Mouse (Mus musculus): ENCODE measurements around the gene Omp.

Omp gene

DNA sequence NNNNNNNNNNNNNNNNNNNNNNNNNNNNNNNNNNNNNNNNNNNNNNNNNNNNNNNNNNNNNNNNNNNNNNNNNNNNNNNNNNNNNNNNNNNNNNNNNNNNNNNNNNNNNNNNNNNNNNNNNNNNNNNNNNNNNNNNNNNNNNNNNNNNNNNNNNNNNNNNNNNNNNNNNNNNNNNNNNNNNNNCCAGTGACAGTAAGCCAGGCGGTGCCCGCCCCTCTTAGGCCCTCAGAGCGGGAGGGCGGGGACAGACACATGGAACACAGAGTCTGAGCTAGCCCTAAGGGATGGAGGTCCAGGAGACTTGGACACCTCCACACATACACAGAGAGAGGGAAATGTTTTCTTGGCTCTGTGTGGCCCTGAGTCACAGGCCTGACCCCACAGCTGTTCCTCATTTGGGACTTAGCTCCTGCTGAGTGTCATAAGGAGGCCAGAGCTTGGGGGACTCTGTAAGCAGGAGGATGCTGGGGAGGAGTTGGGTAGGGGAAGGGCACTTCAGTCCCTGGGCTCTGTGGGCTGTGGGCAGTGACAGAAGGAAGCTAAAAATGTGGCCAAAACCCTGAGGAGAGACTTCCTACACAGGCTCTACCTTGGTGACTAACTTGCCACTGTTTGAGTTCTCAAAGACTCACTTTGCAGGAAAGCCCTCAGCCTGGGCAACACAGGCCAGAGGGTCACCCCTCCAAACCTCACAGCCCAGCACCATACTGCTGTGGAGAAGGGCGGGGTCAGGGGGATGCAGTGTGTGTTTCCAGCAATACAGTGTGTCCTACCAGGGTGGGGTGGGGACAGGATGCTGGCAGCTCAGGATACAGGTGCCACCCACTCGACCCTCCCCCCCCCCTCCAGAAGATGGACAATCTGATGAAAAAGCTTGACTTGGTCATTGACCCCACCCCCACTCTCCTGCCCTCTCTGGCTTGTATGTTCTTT is 26.1 kb upstream of the Omp start:
- DNase-seq (ENCODE audit: low spot score) = no peak

DNA sequence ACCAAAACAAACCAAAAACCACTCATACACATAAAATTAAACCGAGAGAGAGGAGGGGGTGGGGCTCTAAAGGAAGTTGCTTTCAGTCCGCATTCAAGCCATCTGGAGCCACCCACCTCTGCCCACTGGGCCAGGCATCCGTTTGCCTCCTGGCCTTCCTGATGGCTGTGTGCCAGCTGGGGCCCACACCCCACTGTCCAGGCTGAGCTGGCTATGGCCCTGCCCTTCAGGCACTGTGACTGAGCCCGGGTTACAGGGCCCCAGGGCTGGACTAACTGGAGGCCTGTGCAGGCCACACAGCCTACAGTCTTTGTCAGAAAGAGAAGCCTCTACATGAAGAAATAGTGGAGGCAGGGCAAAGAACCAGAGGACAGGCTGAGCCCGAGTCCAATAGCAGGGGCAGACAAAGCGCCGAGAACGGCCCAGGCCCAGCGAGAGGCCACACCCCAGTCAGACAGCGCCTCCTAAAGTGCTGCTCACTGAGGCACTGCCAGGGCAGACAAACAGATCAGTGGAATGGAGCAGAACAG is 19.8 kb upstream of the Omp start:
- peak; percentile 10 for DNase-seq (ENCODE audit: low spot score)

DNA sequence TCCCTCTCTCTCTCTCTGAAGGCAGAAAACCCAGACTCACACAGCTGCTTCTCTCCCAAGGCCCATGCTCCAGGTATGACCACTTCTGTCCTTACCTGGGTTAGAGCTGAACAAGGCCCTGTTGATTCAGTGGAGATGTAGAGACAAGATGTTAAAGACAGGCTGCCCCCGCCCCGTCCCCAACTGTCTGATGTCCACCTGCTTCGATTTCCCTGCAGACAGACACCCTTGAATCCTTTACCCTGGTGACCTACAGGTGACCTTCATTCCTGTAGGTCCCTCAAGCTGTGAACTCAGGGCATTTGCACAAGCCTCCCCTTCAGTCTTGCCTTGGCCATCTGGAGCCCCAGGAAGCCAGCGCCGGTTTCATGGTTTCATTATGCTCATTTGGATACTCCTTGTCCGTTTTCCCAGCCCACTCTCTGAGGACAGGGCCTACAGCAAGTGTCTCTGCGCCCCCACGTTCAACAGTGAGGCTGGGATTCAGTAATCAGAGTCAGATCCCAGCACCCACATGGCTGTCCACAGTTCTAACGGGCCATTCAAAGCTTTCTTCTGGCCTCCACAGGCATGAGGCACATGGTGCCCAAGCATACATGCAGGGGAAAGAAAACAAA is 19.2 kb upstream of the Omp start:
- no peak for DNase-seq (ENCODE audit: low spot score)

DNA sequence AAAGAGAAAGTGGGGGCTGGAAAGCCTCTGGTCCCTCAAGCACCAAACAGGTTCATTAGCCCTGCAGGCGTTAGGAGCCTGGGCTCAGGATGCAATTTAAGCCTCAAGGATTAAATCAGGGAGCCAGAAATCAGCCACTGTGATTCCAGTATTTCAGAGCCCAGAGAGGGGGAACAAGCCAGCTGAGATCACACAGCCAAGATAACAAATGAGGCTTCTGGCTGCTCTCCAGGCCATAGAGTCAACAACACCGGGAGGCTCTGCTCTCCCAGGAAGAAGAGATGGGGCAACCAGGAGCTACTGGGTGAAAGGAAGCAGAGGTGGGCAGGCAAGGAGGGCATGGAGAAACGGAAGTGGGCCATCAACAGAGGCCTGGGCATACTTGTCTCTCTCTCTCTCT is 18.4 kb upstream of the Omp start:
- DNase-seq (ENCODE audit: low spot score) = no peak

DNA sequence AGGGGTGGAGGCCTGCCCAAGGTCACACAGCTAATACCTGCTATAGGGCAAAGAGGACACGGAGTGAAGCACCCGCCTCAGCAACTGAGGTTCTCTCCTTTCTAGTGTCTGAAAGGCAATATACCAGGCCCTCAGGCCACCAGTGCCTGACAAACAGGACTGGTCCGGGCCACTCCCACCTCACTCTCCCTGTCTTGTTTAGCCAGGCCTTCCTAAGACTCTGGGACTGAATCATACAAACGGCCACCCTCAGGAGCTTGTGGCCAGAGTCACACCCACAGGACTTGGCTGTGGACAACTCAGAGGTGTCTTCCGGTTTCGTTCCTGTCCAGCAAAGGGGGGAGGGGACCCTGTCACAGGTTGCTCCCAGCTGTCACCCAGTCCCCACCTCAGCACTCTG is 16.9 kb upstream of the Omp start:
- DNase-seq (ENCODE audit: low spot score) = no peak

DNA sequence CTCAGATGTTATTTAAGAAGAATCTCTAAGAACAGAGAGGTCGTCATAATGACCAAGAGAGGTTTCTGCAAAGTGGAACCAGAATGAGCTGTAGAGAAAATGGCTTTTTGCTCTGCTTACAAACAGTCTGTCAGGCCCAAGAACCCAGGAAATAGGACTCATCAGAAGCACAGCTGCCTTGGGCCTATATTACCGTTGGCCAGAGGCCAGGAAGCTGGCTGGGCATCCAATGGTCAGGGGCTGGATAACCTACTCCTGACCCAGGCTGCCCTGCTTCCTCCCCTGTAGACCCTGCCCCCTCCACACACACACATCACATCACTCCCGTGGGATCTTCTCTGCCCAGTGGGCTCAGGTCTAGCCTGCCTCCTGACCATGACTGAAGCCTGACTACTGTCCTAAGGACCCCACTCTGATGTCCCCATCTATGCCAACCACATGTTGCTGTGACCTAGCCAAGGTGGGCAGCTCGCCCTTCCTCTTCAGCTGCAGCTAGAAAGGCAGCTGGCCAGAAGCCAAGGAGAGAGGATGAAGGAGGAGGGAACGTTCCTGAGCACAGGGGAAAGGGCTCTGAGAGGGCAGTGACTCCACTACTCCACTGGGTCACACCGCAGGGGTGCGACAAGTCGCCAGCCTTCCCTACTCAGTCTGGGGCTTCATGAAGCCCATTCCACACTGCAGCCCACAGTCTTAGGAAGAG is 14.9 kb upstream of the Omp start:
- no peak for DNase-seq (ENCODE audit: low spot score)

DNA sequence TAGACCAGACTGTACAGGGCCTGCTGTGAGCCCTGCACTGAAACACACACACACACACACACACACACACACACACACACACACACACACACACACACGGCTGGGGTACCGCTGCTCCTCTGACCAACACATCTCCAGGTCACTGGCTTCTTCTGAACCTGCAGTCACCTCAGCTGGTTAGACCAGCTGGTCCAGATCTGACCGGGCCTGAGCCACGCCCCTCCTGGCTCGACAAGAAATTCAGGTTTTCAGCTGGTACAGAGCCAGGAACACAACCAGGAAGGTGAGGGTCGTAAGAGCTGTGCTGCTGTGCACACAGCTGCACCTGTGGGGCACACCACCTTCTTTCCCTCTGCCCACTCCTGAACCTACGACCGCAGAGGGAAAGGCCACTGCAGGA is 13.2 kb upstream of the Omp start:
- no peak for DNase-seq (ENCODE audit: low spot score)

DNA sequence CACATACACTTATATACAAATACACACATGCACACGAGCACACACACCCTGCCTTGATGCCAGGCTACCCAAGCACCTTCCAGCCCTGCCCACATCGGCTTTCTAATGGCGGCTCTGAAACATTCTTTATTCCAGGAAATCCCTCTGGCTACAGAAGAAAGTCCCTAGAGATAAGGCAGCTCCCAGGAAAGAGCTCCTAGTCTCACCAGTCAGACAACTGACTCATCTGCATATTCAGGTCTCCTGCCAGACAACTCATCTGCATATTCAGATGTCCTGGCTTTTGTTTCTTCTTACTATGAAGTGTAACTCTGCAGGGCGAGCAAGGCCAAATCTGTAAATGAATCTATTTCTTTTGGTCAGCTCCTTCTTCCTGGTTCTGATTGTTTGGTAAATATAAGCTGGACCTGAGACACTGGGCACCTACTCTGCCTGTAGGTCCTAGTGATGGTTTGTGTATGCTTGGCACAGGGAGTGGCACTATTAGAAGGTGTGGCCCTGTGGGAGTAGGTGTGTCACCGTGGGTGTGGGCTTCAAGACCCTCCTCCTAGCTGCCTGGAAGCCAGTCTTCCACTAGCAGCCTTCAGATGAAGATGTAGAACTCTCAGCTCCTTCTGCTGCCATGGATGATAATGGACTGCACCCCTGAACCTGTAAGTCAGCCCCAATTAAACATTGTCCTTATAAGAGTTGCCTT is 12.5 kb upstream of the Omp start:
- no peak for DNase-seq (ENCODE audit: low spot score)

DNA sequence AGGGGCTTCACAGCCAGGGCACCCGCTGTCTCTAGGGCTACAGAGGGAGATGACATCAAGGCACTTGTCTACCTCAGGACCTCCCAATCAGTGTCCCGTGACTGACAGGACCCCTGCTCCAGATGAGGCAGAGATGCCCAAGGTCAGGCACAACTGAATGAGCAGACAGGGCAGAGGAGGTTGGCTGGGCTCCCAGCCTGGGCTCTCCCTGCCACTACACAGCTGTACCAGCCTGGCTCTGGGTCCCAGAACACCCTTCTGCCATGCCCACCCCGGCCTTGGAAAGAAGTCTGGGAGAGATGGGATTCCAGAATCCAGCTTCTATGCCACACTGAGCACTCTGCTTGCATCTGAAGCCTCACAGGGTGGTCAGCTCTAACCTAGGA is 11.0 kb upstream of the Omp start:
- no peak for DNase-seq (ENCODE audit: low spot score)

DNA sequence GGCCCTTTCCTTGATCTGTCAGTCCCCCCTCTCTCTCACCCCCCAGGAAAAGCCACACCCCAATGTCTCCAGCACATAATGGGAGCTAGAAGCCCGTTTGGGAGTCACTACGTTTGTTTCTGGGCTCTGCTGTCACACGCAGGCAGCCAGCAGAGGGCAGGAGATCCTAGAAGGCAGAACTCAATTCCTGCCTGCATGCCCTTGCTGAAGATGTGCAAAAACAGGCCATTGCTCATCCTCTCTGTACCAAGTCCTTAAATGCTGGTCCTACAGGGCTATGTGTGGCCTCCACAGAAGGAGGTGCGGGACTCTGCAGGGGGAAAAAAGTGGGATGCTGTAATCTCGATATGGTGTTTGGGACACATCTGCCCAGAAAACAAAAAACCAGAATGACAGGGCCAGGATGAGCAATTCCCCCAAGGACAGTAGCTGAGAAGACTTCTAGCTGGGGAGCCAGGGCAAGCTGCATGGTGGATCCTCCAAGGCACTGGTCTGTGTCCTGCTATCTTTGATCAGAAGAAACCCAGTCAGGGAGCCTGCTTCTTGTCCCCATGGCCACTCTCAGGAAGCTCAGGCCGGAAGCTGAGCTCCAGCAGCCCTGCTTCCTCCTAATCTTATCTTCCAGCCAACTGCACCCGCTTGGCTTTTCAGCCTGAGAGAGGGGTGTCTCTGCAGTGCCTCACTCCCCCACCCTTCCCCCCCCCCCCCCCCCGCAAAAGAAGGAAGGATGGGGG is 10.4 kb upstream of the Omp start:
- DNase-seq (ENCODE audit: low spot score) = peak; percentile 35

DNA sequence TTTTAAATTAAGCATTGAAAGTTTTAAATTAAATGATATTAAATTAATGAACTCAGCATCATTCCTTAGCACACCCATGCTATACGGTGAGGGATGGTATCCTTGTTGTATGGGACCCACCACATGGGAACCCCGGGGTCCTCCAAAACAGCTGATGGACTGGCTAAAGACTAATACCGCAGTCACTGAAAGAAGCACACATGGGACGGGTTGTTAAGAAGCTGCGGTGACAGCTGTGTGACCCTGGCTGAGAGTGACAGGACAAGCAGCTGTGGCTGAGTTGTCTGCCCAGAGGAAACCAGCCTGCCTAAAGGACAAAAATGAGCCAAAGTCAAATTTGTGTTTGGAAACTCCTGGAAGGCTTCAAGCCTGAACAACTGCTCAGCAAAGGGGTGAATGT is 8.6 kb upstream of the Omp start:
- no peak for DNase-seq (ENCODE audit: low spot score)

DNA sequence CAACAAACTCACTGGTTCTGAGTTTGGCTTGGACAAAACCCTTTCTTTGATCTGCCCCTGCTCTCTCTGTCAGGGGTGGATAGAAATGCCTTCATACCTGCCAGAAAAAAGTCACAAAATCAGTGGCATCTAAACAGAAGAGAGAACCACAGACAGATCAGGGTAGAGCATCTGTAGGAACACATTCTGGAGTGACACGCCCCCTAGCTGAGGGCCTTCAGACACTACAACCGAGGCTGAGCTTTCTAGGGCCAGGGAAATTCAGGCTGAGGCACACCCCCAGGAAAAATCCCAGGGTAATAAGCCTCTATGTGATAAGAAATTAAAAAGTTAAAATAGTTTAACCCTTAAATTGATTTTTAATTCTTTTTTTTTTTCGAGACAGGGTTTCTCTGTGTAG is 8.0 kb upstream of the Omp start:
- no peak for DNase-seq (ENCODE audit: low spot score)

DNA sequence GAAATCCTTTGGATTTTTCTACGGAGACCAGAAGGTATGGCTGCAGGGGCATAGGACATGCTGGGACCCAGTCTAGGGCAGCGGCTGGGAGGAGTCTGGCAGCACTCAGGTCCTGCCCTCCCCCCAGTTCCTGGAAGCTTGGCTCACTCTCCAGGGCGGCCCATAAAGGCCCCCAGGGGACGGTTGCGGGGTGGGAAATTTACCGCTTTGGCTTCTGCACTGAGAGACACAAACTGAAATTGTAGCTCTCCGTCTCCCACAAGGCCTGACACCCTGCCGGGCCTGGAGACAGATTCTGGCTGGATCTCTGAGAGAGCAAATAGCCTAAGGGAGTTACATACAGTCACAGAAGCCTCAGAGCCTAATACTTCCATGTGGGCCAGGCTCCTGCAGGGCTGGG is 7.1 kb upstream of the Omp start:
- DNase-seq (ENCODE audit: low spot score) = no peak

DNA sequence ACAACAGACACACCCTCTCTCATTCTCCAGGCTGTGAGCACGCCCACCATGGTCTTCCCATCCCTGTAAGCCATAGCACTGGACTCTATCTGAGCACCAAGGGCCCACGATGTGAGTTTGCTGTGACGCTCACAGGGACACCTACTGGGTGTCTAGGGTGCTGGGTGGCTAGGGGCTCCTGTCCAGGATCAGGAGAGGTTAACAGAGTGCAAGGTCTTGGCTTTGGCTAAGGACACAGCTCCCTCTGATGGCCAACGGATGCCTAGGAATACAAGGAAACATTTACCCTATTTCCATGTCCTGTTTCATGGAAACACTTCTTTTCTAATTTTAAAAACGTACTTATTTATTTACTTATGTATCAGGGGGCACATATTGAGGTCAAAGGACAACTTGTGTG is 5.2 kb upstream of the Omp start:
- no peak for DNase-seq (ENCODE audit: low spot score)

DNA sequence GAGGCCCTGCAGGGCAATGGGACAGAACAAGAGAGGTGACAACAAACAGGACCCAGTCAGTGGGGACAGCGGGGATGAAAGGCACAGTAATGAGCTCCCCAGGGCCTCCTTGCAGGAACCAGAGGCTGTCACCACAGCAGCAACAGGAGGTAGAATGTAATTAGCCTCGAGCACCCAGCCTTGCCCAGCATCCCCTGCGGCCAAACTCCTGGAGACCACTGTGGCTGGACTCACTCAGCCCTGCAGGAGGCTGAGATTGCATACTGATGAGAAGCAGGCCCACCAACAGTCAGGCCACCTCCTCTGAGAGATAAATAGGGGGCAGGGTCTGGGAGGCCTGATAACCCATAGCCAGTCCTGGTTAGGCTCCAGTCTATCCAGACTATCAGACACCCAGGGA is 4.5 kb upstream of the Omp start:
- DNase-seq (ENCODE audit: low spot score) = no peak

DNA sequence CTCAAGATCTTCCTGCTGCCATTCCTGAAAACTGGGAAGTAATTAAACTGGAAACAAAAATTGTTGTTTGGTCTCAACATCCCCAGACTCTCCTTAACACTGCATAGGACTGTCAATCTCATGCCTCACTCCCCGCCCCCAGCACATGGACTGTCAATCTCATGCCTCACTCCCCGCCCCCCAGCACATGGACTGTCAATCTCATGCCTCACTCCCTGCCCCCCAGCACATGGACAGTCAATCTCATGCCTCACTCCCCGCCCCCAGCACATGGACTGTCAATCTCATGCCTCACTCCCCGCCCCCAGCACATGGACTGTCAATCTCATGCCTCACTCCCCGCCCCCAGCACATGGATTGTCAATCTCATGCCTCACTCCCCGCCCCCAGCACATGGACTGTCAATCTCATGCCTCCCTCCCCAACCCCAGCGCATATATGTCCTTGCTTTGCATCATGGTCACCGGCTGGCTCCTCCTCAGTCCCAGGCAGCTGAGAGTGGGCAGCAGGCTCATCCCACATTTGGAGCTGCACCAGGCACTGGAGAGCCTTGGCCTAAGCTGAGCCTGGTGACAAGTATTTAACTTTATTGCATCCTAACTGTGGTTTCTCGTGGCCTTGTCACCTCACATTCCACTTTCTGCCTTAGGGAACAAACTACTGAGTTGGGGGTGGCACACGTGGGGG is 3.6 kb upstream of the Omp start:
- no peak for DNase-seq (ENCODE audit: low spot score)

DNA sequence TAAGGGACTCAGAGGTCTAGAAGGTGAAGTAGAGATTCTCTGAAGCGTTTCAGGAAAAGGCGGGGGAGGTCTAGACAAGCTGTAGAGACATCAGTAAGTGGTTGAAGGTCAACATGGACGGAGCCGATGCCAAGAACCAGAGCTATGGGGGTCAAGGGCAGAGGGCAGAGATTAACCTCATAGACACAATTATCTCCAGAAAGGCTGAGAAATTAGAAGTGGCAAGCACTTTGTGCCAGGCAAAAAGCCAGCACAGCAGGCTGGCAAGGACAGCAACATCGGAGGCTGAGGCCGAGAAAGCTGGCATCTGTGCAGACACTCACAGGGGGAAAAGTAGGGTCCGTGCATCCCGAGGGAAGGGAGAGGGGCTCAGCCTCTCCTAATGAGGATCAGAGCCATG is 2.5 kb upstream of the Omp start:
- DNase-seq (ENCODE audit: low spot score) = no peak

DNA sequence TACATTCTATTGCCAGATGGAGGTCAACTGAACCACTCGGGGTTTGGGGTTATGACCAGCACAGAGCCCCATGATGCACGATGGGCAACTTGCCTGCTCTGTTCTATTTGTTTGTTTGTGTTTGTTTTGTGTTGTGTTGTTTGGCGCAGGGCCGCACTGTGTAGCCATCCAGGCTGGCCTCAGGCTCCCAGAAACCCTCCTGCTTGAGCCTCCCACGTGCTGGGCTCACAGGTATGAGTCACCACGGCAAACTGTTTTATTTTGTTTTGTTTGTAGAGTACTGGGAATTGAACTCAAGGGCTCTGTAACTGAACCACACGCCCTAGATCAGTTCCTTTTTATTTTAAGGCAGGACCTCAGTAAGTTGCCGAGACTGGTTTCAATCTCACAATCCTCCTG is 1.1 kb upstream of the Omp start:
- DNase-seq (ENCODE audit: low spot score) = no peak

DNA sequence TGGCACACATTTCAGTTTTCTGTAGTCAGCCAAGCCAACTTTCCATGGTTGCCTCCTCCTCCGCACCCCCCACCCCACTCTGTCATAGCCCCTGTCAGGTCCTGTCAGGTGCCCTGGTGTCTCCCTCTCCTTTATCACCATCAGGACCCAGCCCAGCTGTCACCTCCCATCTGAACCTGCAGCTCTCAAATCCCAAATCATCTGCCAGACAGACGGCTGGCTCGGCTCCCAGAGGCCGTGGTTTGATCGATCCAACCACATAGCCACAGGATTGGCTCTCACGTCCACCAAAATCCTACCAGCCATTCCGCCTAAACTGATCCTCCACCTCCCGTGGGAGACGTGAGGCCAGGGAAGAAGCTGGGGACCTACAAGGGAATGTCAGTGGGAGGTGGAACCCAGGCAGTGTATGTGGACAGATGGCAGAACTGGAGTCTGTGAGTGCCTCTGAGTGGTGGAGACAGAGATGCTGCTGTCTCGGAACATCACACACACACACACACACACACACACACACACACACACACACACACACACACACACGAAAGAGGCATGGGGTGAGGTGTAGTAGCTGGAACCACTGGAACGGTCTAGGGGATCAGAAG is 642 bp upstream of the Omp start:
- no peak for DNase-seq (ENCODE audit: low spot score)

DNA sequence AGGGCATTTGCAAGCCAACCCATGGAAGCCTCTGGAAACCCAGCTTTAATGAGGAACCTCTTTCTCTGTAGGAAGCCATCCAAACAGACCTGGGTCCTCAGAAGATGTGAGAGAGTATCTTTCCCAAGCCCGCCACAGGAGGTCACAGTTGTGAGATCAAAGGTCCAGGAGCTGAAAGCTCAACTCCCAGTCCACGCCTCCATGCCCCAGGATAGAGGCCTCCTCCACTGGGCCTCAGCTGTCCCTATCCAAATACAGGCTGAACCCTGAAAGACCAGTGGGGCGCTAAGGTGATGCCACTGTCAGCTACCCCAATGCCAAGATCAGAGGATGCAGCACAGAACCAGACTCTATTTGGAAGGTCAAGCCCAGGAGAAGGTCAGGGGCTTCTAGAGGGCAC is 2.7 kb downstream of the Omp start:
- DNase-seq (ENCODE audit: low spot score) = no peak

DNA sequence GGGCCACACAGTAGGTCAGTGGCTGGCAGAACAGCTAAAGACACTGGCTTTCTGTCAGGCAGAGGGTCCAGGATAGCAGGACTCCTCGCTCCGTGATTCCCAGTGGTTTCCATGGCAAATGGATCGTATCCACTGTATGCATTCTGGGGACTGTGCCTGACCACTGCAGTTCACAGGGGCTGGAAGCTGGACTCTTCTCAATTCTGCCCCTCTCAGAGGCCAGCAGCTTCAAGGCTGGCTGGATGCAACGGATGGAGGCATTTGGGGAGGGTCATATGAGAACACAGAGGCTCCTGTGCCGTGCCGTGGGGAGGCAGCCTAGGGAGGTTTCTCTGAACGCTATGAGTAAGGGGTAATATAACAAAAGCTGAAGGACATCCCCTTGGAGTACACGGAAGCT is 3.1 kb downstream of the Omp start:
- no peak for DNase-seq (ENCODE audit: low spot score)

All from T-cell, adult 2 months (primary cell).